Mouse (Mus musculus): ENCODE measurements around the gene Adgrf5.
"Not testable (repeated sequence)": the region's sequence is repeated elsewhere in the genome, so short reads cannot be mapped to it uniquely, and the experiment has no call there.

The Adgrf5 gene

GRCm38 (mm10) chr17:43472558-43472957 lies 112.3 kb downstream of the Adgrf5 start:
- DNase-seq: no peak

DNA sequence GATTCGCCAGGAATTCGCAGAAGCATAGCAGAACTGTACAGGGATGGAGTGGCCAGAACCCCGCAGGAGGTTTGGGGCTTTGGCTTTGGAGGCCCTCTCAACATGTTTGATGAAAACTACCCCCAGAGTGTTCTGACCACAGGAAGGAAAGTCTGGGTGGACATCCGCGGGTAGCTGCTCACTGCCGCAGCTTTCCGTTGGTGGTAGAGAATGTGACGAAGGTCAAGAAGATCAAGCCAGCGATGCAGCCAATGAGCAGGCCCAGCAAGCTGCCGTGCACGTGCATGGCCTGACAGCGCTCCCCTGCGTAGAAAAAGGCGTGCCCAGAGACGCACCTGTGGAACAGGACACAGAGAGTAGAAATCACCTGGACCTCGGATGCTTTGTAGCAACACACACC lies 114.5 kb downstream of the Adgrf5 start:
- no peak for DNase-seq

GRCm38 (mm10) chr17:43477621-43478020 lies 117.4 kb downstream of the Adgrf5 start:
- no peak for DNase-seq

GRCm38 (mm10) chr17:43485982-43486381 lies 125.7 kb downstream of the Adgrf5 start:
- DNase-seq: no peak

- DNase-seq: no peak
Measured at GRCm38 (mm10) chr17:43488439-43489151, 128.3 kb downstream of the Adgrf5 start.

- not testable (repeated sequence) for DNase-seq
Measured at GRCm38 (mm10) chr17:43490371-43490770, 130.1 kb downstream of the Adgrf5 start.

DNA sequence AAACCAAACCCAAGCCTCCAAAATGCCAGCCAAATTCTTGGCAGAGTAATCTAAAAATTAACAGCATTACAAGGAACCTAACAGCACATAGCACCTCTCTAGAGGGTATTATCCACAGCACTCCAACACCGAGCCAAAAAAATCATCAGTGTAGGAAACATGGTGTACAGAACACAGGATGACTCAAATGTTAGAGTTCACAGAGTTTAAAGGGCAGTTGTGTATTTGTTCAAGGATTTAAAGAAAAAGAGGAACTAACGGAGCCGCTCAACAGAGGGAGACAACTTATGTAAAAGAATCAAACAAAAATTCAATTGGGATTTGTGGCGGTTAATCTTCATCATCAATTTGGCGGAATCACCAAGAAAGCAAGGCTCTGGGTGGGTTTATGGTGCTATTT lies 135.3 kb downstream of the Adgrf5 start:
- no peak for DNase-seq

DNA sequence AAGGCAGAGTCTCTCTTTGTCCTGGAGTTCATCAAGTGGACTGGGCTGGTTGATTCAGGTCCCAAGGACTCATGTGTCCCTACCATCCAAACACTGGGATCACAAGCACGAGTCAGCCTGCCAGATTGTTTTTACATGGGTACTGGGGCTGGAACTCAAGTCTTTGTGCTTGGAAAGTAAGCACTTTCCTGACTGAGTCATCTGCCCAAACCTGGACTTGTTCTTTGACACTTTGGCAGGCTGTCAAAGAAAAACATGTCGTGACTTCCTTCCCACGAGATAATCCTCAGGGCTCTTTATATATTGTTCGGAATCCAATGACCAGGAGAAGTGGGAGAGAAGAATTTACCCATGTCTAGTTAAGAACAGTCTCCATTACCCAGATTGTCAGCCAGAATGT lies 137.3 kb downstream of the Adgrf5 start:
- DNase-seq: no peak

DNA sequence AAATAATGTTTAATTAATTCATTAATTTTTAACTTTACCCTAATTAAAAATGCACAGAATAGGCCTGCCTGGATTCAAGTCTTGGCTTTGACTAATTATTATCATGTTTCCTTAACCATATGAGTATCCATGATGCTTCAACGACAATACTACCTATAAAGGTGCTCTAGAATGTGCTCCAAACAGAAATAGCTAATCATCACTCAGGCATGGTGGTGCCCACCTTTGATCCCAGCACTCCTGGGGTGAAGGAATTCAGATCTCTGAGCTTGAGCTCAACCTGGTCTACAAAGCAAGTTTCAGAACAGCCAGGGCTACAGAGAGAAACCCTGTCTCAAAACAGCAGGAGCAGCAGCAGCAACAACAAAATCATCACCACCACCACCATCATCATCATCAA lies 140.3 kb downstream of the Adgrf5 start:
- no peak for DNase-seq

DNA sequence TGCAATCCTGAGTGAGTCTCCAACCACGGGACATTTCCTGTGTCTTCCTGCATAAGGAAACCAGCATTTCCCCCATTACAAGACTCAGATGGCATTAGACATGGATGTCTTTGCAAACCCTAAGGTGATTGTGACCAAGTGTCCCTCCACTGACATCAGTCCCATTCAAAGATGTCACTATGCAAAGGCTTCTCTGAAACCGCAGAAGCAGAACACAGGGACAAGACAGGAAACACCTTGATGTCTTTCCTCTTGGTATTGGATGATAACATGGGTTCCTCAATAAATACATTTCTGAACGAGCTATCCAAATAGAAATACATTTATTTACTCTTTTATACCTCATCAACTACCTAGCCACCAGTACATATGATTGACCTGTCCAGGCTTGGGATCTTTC lies 141.0 kb downstream of the Adgrf5 start:
- no peak for DNase-seq

DNA sequence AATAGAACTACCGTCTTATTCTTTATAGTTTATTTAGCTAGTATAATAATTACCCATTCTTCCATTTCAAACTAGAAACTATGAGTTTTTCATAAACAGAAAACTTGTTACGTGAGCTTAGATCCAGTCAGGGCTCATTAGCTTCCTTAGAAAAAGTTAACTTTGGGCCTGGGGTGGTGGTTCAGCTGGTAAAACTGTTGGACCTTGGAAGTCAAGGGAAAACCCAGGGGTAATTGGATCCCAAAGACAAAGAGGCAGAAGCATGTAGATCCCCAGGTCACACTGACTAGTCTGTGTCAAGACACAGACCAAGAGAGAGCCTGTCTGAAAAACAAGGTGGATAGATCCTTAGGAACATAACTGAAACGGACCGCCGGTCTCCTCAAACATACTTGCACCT lies 141.4 kb downstream of the Adgrf5 start:
- no peak for DNase-seq

DNA sequence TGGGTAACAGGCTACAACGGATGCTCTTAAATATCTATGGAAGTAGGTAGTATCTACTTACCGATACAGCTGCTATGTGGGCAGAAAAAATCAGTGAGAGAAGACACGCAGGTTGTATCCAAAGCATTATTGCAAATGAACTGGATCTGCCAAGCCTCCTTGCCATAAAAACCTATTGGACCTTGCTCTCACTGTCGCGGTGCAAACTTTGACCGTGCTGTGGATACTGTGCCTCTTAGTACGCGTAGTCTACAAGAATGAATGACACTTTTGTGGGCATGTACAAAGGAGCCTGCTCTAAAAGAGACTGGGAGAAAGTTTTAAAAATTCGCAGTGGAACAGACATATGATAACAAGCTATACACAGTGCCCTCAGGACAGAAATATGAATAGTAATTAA lies 142.3 kb downstream of the Adgrf5 start, which contains the start of gene Mep1a:
TSS of gene Mep1a (minus strand) at position 221 of the 400 bp plus-strand sequence.
- no peak for DNase-seq

- no peak for DNase-seq
Measured at GRCm38 (mm10) chr17:43503861-43504593, 143.8 kb downstream of the Adgrf5 start.

DNA sequence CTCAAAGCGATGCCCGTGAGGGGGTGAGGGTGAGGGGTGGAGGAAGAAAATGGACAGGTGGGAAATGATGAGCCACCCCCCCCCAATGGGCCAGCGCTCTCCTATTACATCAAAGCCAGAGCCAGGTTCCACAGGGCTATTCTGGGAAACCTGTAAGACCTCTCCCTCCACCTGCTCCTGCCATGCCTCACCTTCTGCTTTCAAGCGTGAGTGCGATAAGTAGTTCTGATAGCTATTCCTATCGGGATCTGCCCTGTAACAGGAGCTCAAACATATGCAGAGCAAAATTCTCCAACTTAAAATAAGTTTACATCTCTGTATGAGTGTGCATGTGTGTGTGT lies 144.3 kb downstream of the Adgrf5 start:
- no peak for DNase-seq
